Mouse (Mus musculus): ENCODE results near the gene Tmem151a. TPM values are rescaled to one million over a fixed set of nuclear protein-coding genes. Genes with fewer than 3 reads are reported as not detected.
A peak's percentile ranks its signal among the peaks of the same experiment; 100 is the strongest.

Gene Tmem151a
- total RNA-seq, 2 experiments from 2014 or later, result 1.2 TPM; not detected in 1

DNA sequence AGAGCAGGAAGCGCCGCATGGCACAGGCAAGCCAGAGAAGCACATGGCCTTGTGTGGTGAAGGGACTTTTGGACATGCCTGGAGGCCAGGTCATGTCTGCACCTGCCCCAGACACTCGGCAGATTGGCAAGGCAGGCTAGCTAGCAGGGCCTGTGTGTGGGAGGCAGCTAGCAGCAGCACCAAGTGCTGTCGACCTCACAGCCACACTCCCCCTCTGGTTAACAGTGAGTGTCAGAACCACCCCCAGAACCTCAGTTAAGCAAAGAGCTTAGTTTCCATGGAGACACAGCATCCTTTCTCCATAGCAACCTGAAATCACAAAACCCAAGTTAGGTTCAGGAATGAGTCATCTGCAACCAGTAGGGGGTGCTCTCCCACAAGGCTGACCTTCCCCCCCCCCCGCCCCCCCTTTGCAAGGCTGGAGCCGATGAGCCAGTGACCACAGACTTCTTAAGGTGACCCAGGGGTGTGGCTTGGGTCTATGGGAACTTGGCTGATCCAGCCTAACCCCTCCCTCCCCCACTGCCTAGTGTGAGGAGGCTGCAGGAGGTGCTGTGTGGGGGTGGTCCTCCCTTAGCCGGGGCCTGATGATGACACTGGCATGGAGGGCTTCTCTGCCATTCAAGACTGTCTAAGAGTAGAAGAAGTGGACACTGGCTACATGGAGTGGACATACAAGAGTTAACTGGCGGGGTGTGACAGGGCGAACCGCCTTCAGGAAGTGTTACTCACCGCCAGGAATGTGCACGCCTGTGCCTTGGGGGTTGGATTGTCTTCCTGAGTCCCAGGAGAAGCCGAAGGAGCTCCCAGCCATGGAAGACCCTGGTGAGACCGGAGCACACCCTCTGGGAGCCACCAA is 35.1 kb downstream of the Tmem151a start, which contains the start of gene Rin1:
Gene Rin1 (plus strand): TSS at position 435 of the 859 bp plus-strand sequence.
- ATAC-seq (replicated peaks; ENCODE audit: low FRiP score, low TSS enrichment, poor library complexity, severe bottlenecking), result no peak

DNA sequence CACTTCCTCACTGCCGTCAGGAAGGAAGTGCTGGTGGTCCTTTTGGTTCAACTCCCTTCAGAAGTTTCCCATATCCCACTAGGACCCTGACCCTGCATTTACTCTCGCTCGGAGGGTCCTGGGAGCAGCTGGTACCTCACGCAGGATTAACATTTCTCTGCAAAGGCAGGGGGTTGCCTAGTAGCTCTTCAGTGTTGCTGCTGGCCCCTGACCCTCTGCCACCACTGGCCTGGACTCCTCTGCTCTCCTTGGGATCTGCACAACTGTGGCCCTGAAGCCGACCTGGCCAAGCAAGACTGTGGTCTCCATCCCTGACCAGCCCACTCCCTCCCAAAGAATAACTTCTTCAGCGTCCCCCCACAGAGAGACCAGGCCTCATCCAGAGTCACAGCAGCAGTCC is 36.0 kb downstream of the Tmem151a start:
- no peak for ATAC-seq (replicated peaks; ENCODE audit: low FRiP score, low TSS enrichment, poor library complexity, severe bottlenecking)

DNA sequence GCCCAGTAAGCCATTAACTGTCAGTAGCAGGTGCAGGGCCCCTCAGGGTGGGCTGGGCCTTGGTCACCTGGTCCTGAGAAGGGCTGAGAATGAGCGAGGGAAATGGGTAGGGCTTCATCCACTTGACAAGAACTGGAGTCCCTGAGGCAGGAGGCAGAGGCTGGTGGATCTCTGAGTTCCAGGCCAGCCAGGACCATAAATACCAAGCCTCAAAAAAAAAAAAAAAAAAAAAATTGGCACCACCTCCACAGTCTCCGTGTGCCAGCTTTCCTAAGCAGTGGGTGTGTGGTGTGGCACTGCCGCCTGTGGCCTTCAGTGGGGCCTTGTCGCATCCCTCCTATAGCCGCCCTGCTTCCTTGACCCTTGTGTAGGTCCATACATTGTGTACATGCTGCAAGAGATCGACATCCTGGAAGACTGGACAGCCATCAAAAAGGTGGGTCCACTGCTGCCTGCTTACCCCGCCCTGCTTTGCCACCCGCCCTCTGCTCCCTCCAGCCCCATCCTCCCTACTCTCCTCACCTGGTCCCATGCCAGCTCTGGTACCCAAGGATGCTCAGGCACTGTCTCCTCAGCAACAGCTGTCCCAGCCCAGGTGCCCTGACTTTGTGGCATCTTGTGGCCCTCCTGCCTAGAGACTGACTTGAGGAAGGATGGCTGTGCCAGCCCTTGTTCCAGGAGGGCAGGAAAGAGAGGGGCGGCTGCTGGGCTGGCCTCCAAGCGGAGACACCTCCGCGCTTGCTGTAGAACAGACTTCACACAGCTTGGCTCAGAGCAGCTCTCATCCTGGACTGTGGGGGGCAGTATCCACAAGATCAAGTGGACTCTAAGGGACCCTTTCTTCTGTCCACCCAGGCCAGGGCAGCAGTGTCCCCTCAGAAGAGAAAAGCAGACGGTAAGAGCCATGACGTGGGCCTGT is 36.9 kb downstream of the Tmem151a start:
- ATAC-seq (replicated peaks; ENCODE audit: low FRiP score, low TSS enrichment, poor library complexity, severe bottlenecking), result no peak

DNA sequence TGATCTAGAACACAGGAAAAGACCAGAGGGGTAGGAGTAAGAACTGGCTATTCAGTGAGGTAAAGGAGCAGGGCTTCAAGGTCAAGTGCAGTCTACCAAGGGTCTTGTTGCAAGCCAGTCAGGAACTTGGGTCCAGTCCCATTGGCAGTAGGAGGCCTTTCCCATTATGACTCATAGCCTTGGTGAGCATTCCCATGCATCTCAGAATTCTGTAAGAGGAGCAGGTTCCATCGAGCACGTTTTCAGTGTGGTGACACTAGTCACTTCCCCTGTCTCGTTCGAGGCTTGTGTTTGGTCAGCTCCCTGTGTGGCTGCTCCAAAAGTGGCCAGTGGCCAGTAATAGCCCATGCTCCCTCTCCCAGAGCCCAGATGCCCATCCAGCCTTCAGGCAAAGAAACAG is 39.8 kb downstream of the Tmem151a start:
- ATAC-seq (replicated peaks; ENCODE audit: low FRiP score, low TSS enrichment, poor library complexity, severe bottlenecking), result no peak

DNA sequence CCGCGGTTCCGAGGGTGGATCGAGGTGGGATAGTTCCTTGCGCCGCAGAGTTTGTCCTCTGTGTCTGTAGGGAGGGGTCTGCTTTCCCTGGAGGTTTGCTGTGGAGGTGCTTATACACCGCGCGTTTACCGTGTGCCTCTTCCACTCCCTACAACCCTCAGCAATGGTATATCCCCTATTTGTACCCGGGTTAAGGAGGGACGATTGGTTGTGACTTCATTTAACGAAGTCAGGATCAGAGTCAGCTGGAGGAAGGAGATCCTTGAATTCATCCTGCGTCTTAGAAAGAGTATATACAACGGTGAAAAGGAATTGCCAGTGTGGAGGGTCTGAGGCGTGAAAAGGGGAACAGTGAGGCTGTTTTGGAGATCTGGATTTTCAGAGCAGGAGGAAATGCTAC is 43.7 kb downstream of the Tmem151a start:
- ATAC-seq (replicated peaks; ENCODE audit: low FRiP score, low TSS enrichment, poor library complexity, severe bottlenecking), result no peak

DNA sequence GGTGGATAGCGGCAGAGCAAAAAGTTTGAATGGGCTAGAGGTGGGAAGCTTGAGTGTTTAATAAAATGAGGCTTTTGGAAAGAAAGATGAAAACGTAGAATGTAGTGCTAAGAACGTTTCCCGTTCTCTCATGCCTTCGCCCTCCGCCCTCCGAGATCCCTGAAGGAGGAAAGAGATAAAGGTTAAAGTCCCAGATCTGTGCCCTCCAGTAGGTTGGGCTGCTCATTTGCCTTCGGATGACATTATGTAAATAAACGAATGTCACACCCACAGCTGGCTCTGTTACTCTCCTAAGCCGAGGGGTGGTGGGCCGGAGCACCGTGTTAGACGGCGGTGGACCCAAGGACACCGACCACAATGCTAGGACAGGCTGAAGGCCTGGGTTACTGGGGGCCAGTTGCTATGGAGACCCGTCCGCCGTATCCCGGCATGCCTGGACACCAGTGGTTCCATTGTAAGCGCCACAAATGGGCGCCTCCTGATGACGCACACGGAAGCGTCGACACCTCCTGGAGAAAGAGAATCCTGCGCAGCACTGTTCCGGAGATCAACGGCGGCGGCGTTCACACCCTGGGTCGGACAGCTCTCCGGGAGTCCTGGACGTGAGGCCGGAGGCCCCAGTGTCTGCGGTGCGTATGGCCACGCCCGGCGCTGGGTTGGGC is 44.3 kb downstream of the Tmem151a start, which contains the start of gene Brms1:
Gene Brms1 (plus strand): TSS at position 493 of the 662 bp plus-strand sequence.
- peak; percentile 84 for ATAC-seq (replicated peaks; ENCODE audit: low FRiP score, low TSS enrichment, poor library complexity, severe bottlenecking)

DNA sequence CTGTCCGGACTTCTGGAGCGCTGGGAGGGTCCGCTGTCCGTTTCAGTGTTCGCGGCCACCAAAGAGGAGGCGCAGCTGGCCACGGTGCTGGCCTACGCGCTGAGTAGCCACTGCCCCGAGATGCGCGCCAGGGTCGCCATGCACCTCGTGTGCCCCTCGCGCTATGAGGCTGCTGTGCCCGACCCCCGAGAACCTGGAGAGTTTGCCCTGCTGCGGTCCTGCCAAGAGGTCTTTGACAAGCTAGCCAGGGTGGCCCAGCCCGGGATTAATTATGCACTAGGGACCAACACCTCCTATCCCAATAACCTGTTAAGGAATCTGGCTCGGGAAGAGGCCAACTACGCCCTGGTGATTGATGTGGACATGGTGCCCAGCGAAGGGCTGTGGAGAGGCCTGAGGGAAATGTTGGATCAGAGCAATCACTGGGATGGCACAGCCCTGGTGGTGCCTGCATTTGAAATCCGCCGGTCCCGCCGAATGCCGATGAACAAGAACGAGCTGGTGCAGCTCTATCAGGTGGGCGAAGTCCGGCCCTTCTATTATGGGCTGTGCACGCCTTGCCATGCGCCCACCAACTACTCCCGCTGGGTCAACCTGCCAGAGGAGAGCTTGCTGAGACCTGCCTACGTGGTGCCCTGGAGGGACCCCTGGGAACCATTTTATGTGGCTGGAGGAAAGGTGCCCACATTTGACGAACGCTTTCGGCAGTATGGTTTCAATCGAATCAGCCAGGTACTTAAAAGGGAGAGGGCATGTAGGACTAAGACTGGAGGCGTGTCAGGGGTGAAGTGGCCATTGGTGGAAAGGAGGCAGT is 45.8 kb downstream of the Tmem151a start:
- no peak for ATAC-seq (replicated peaks; ENCODE audit: low FRiP score, low TSS enrichment, poor library complexity, severe bottlenecking)

DNA sequence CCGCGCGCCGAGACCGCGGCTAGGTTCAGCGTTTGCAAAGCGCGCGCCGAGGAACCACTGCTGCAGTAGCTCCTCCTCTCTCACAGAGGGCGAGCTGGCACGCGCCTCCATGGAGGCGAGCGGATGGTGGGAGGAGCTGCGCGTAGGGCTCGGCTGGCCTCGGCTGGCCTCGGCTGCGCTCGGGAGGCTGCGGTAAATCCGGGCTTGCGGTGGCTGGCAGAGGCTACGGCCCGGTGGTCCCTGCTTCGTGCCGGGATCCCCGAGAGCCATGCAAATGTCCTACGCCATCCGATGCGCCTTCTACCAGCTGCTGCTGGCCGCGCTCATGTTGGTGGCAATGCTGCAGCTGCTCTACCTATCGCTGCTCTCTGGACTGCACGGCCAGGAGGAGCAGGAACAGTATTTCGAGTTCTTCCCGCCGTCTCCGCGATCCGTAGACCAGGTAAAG is 46.6 kb downstream of the Tmem151a start, which contains the start of the genes B4gat1 and AC124502.3:
Gene B4gat1 (plus strand): TSS at position 118 of the 448 bp plus-strand sequence.
Gene AC124502.3 (plus strand): TSS at position 183 of the 448 bp plus-strand sequence.
- ATAC-seq (replicated peaks; ENCODE audit: low FRiP score, low TSS enrichment, poor library complexity, severe bottlenecking), result peak; percentile 87

DNA sequence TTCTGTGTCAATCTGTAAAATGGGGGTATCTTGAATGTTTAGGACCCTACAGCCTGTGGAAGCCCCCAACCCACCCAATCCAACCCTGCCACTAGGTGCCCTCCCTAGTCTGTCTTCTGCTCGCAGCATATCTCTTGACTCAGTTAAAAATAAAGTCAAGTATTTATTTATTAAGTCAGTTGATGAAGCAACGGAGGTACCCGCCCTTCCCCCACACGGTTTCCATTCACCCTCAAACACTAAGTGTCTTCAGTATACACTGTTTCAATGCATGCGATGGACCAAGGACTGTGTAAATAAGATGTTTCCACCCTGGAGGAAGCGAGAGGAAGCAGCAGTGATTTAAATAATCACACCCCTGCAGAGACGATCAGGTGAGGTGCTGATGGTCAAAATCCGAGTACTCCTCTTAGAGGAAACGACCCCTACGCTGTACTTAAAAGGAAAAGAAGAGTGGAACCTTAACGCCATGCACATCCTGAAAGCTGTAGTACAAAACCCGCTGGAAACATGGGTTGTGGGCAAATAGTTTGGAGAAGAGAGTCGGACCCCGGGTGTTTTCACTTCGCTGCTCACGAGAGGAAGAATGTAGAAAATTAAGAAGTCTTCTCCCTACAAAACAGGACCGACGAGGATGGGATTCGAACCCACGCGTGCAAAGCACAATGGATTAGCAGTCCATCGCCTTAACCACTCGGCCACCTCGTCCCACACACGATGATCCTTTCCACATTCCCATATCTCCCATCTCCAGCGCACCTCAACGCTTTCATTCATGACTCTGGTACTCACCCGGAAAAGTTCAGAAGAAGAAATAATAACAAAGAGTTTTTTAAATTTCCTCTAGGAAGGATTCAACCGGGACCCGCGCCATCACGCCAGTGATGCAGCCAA is 47.4 kb downstream of the Tmem151a start:
- no peak for ATAC-seq (replicated peaks; ENCODE audit: low FRiP score, low TSS enrichment, poor library complexity, severe bottlenecking)

DNA sequence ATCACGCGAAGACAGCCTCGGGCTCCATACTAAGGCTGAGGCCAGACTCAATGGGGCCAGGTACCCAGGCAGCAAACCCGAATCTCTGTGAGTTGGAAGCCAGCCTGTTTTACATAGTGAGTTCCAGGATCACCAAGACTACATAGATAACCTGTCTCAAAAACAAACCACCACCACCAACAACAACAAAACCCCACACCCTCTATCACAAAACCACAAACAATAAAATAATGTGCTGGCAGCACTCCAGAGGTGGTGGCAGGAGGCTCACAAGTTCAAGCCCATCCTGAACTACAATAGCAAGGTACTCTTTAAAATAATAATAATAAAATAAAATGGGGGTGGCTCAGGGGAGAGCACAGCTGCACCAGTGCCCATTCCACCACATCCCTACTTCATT is 48.8 kb downstream of the Tmem151a start:
- ATAC-seq (replicated peaks; ENCODE audit: low FRiP score, low TSS enrichment, poor library complexity, severe bottlenecking), result no peak

DNA sequence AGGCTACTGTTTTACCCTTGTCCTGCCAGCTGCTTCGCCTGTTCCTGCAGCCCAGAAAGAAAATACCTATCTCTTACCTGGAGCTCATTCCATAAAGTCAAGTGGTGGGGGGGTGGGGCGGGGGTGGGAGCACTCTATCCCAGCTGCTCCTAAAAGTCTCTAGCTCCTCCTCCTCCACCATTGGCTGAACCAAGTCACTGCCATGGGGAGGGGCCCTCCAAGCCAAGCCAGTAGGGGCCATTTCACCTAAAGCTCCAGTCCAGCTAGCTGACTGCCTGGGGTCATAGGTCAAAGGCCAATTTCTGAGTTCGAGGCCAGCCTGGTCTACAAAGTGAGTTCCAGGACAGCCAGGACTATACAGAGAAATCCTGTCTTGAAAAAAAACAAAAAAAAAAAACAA is 52.6 kb downstream of the Tmem151a start:
- ATAC-seq (replicated peaks; ENCODE audit: low FRiP score, low TSS enrichment, poor library complexity, severe bottlenecking), result no peak

DNA sequence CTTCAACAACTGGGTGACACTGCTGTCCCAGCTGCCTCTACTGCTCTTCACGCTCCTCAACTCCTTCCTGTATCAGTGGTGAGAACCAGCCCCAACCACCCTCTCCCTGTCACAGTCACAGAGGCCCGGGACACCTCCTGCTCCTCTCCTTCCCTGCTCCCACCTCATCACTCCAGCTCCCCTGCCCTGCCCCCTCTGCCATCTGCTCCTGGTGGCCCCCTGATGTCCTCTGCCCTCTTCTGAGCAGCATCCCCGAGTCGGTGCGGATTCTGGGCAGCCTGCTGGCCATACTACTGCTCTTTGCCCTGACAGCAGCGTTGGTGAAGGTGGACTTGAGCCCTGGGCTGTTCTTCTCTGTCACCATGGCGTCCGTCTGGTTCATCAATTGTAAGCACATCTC is 59.2 kb downstream of the Tmem151a start:
- no peak for ATAC-seq (replicated peaks; ENCODE audit: low FRiP score, low TSS enrichment, poor library complexity, severe bottlenecking)

DNA sequence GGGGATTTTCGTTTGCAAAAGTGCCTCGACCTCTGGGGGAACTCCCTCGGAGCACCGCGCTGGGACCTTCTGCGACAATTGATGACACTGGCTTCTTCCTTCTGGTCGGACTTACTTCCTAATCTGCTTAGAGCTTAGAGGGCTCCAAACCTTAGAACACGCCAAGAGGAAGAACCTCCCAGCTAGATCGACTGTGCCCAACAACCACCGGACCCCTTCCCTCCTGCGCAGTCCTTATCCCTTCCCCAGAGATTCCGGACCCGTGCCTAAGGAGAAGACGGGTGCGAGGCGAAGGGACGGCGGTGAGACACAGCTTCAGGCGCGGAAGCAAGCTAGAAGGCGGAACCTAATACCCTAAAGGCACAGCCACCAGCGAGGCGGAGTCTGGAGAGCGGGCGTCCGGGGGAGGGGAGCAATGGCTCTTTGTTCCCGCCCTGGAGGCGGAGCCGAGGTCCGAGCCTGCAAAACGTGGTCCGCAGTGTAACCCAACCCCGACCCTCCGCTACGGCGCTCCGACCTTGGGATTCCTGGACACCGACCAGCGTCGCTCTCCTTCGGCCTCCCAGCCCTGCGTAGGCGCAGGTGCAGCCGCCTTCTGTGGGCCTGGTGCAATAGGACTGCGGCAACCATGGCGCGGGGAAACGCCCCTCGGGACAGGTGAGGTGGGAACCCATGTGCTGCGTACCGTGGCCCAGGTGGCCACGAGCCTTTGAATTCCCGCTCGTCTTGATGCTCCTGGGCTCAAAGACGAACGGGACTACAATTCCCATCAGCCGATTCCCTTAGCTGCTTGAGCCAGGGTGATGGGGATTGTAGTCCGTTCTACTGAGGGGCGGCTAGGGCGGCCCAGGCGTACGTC is 61.5 kb downstream of the Tmem151a start, which contains the start of gene Slc29a2:
Gene Slc29a2 (plus strand): TSS at position 240 of the 859 bp plus-strand sequence.
- ATAC-seq (replicated peaks; ENCODE audit: low FRiP score, low TSS enrichment, poor library complexity, severe bottlenecking), result peak; percentile 97

DNA sequence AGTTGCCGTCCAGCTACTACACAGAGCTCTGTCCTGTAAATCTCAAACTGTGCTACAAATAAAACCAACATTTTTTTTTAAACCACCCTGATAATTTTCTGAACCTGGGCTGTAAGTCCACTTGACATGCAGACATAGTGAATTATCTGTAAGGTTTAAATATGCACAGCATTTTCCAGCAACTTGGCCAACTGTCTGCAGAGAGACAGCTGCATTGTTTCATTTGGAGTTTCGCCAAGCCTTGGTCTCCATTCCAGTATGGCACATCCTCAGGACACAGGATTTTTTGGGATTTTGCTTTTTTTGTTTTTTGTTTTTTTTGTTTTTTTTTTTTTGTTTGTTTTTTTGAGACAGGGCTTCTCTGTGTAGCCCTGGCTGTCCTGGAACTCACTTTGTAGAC is 63.9 kb downstream of the Tmem151a start:
- no peak for ATAC-seq (replicated peaks; ENCODE audit: low FRiP score, low TSS enrichment, poor library complexity, severe bottlenecking)

Measured in megakaryocyte-erythroid progenitor cell, adult 5-6 weeks (primary cell).